Mouse (Mus musculus) forebrain, postnatal 0 days (tissue): ENCODE measurements around the gene Pola1. TPM values are rescaled to one million over a fixed set of nuclear protein-coding genes. Genes with fewer than 3 reads are reported as not detected.

ENCODE experiments used
- ATAC-seq: fragments of 200-750 bp; cut with Nextera tagmentation; 2 replicates; pipeline ENCODE4 v1.8.0; 2017; ENCODE audit warnings: mild to moderate bottlenecking, moderate library complexity
- DNase-seq: peaks from one replicate; pipeline ENCODE4 v3.0.0-alpha.2; 2015
- H3K27ac ChIP-seq: fragments of 300-500 bp; sonication (generic); 2 replicates; pipeline ENCODE4 v1.5.1; 2014; ENCODE audit warnings: low read depth, mild to moderate bottlenecking, antibody characterized with exemption, low read length, moderate library complexity, mixed read lengths
- H3K27me3 ChIP-seq: fragments of 300-500 bp; sonication (generic); 2 replicates; pipeline ENCODE4 v1.6.1; 2014; ENCODE audit warnings: mild to moderate bottlenecking, low read length, mixed read lengths; ENCODE audit not compliant: insufficient read depth
- H3K36me3 ChIP-seq: fragments of 300-500 bp; sonication (generic); 2 replicates; pipeline ENCODE4 v1.6.1; 2014; ENCODE audit warnings: mild to moderate bottlenecking, moderate library complexity; ENCODE audit not compliant: insufficient read depth
- H3K4me1 ChIP-seq: fragments of 300-500 bp; sonication (generic); 2 replicates; pipeline ENCODE4 v1.6.1; 2014; ENCODE audit warnings: antibody characterized with exemption; ENCODE audit not compliant: insufficient read depth
- H3K4me2 ChIP-seq: fragments of 300-500 bp; sonication (generic); 2 replicates; pipeline ENCODE4 v1.6.1; 2014; ENCODE audit warnings: low read depth, mild to moderate bottlenecking, moderate library complexity
- H3K4me3 ChIP-seq: fragments of 300-500 bp; sonication (generic); 2 replicates; pipeline ENCODE4 v1.5.1; 2014; ENCODE audit warnings: low read depth, low read length, mixed read lengths
- H3K9ac ChIP-seq: fragments of 300-500 bp; sonication (generic); 2 replicates; pipeline ENCODE4 v1.6.1; 2014; ENCODE audit warnings: mild to moderate bottlenecking
- H3K9me3 ChIP-seq: fragments of 300-500 bp; sonication (generic); 2 replicates; pipeline ENCODE4 v1.6.1; 2016; ENCODE audit warnings: low read length
- CTCF ChIP-seq: sonication (generic); IDR thresholded peaks from 2 replicates; pipeline ENCODE4 v1.5.1; 2016; ENCODE audit warnings: antibody characterized with exemption, control low read depth, low read depth
- WGBS: fragments of 180-500 bp; shearing (Covaris S2); extraction: QIAGEN DNeasy Blood & Tissue Kit; methylation state at CpG from one replicate; pipeline ENCODE4 v1.1.7; 2014; 5-methylcytosine and 5-hydroxymethylcytosine counted together
- polyA plus RNA-seq: library from polyadenylated mRNA; unstranded; fragments of >200 nt; fragmentation: Nextera tagmentation; extraction: Ambion mirVana; gene quantifications from 2 replicates; pipeline ENCODE4 v1.2.1, GENCODE M21; 2015
- total RNA-seq: library from RNA; depleted of rRNA; stranded (reverse); fragments of >200 nt; gene quantifications from 2 replicates; pipeline ENCODE4 v1.2.3, GENCODE M21; 2014; rRNA removed

The Pola1 gene
- total and polyA plus RNA-seq, 2 experiments from 2014 or later: 2.5 to 9.6 TPM

DNA sequence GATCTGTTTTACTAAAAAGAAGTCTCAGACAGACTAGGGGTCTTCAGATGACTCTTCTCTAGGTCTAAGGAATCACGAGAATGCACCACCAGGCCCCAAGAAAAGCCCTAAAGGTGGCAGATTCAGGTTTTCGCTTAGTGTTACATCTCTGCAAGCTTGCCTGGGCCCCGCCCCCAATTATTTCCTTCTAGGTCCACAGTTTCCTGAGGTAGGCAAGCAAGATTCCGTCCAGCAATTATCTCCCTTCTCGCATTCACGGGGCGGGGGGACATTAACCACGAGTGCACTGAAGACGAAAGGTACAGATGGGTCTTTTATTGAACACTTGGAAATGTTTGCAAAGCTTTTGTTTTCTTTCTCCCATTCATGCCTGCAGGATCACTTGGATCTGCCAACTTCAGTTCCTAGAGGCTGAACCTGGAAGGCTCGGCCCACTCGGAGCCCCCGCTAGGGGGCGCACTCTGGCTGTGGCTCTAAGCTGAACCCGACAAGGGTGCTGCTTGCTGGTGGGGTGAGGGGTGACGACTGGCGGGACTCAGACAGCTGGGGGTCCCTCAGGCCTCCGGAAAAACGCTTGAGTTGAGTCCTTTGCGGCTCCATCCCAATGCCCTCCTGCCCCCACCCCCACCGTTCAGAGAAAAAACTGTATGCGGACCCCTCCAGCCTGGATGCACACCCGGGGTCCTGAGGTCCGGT, 350.8 kb downstream of the Pola1 start:
- Histone ChIP-seq H3K9ac (no peak overlapping the region), H3K4me3 (peak overlapping the region; percentile 19), H3K4me1 (no peaks in the 10 kb centered on the region), H3K27me3 (no peaks in the 10 kb centered on the region), H3K27ac (peak overlapping the region; percentile 41; the same call in 1 of the 2 replicates), H3K36me3 (no peaks in the 10 kb centered on the region), H3K9me3 (no peaks in the 10 kb centered on the region), H3K4me2 (peak overlapping the region; percentile 38)
- peak; percentile 49 for ATAC-seq
- WGBS: 29% methylated on average over 23 of the region's 23 CpGs
- peak; percentile 62 for TF ChIP-seq CTCF
- peak; percentile 73 for DNase-seq

DNA sequence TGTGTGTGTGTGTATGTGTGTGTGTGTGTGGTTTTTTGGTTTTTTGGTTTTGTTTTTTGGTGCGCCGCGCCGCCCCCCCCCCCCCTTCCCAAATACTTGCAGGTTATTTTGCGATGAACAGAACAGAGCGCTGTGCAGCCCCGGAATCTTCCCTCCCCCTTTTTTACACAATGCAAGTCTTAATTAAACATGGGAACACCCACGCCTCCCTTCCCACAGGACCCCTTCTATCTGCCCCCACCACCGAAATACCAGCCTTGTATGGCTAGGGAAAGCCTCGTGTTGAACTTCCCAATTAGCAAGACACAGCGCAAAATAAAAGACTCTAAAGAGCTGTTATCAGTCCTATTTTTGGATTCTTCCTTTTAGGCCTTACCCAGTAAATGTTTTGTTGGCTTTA, 352.0 kb downstream of the Pola1 start:
- Histone ChIP-seq H3K4me3 (no peak overlapping the region), H3K4me1 (no peaks in the 10 kb centered on the region), H3K27me3 (no peaks in the 10 kb centered on the region), H3K4me2 (no peak overlapping the region), H3K9me3 (no peaks in the 10 kb centered on the region), H3K27ac (no peak overlapping the region), H3K9ac (no peak overlapping the region), H3K36me3 (no peaks in the 10 kb centered on the region)
- peak; percentile 20 for DNase-seq
- no peak for TF ChIP-seq CTCF
- WGBS: 38% methylated on average over 11 of the region's 11 CpGs
- ATAC-seq: no peak

DNA sequence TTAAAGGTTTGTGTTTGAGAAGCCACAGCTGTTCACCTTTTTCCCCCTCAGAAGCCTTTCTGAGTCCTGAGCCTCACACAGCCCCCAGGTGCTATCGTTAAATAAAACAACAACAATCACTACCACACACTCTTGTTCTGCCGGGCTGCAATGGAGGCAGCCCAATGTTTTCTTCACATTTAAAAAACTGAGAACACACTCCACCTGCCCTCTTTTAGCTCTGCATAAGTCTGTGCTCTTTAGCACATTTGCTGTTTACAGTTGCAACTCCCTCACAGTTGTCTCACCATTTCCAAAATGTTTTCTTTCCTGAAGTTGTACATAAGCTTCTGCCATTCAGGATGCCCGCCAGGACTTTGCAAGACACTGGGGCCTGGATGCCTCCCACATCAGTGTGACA, 356.3 kb downstream of the Pola1 start:
- Histone ChIP-seq H3K36me3 (no peaks in the 10 kb centered on the region), H3K4me1 (no peaks in the 10 kb centered on the region), H3K9ac (no peak overlapping the region), H3K27ac (no peak overlapping the region), H3K27me3 (no peaks in the 10 kb centered on the region), H3K4me3 (no peak overlapping the region), H3K9me3 (no peaks in the 10 kb centered on the region), H3K4me2 (no peak overlapping the region)
- peak; percentile 58 for ATAC-seq
- 41% methylated on average over 3 of the region's 3 CpGs for WGBS
- TF ChIP-seq CTCF: no peak
- no peak for DNase-seq

Other genes with a start within 250 kb of the Pola1 start
- 26.3 and 30.7 TPM in 2 replicates for gene Pcyt1b, start 22.7 kb upstream of the Pola1 start, total RNA-seq
- 12.5 and 21.7 TPM in 2 replicates for gene Pcyt1b, start 22.7 kb upstream of the Pola1 start, polyA plus RNA-seq
- gene Pdk3, start 200.0 kb upstream of the Pola1 start, total RNA-seq: 25.3 and 28.4 TPM in 2 replicates
- gene Pdk3, start 200.0 kb upstream of the Pola1 start, polyA plus RNA-seq: 20.7 and 25.2 TPM in 2 replicates